Mouse (Mus musculus) kidney, embryonic 15.5 days (tissue): ENCODE measurements at regions not wholly inside any gene's neighbourhood (a gene's known extent, or its start where the extent isn't known, plus 50 kb on each side); places are given as distances from the start of the nearest gene placed in this dataset.
A peak's percentile ranks its signal among the peaks of the same experiment; 100 is the strongest.

Source experiments
- ATAC-seq: fragments of 200-750 bp; cut with Nextera tagmentation; replicated peaks from 2 replicates; pipeline ENCODE4 v1.8.0; 2017; ENCODE audit warnings: moderate TSS enrichment; ENCODE audit not compliant: low FRiP score
- H3K27ac ChIP-seq: fragments of 300-500 bp; sonication (generic); 2 replicates; pipeline ENCODE4 v1.5.1; 2015; ENCODE audit warnings: mild to moderate bottlenecking, inconsistent platforms
- H3K27me3 ChIP-seq: fragments of 300-500 bp; sonication (generic); 2 replicates; pipeline ENCODE4 v1.6.1; 2015; ENCODE audit warnings: inconsistent platforms
- H3K36me3 ChIP-seq: fragments of 300-500 bp; sonication (generic); 2 replicates; pipeline ENCODE4 v1.6.1; 2015; ENCODE audit warnings: inconsistent platforms
- H3K4me1 ChIP-seq: fragments of 300-500 bp; sonication (generic); 2 replicates; pipeline ENCODE4 v1.6.1; 2015; ENCODE audit warnings: inconsistent platforms
- H3K4me2 ChIP-seq: fragments of 300-500 bp; sonication (generic); 2 replicates; pipeline ENCODE4 v1.6.1; 2015; ENCODE audit warnings: moderate library complexity, mild to moderate bottlenecking, inconsistent platforms
- H3K4me3 ChIP-seq: fragments of 300-500 bp; sonication (generic); replicated peaks from 2 replicates; pipeline ENCODE4 v1.5.1; 2015; ENCODE audit warnings: mild to moderate bottlenecking, inconsistent platforms
- H3K9ac ChIP-seq: fragments of 300-500 bp; sonication (generic); 2 replicates; pipeline ENCODE4 v1.6.1; 2015; ENCODE audit warnings: mild to moderate bottlenecking, inconsistent platforms
- H3K9me3 ChIP-seq: fragments of 300-500 bp; sonication (generic); replicated peaks from 2 replicates; pipeline ENCODE4 v1.6.1; 2016; ENCODE audit warnings: inconsistent platforms
- WGBS: fragments of 180-500 bp; shearing (Covaris S2); methylation state at CpG from one replicate; pipeline ENCODE4 v1.1.7; 2015; ENCODE audit warnings: mixed read lengths; 5-methylcytosine and 5-hydroxymethylcytosine counted together

DNA sequence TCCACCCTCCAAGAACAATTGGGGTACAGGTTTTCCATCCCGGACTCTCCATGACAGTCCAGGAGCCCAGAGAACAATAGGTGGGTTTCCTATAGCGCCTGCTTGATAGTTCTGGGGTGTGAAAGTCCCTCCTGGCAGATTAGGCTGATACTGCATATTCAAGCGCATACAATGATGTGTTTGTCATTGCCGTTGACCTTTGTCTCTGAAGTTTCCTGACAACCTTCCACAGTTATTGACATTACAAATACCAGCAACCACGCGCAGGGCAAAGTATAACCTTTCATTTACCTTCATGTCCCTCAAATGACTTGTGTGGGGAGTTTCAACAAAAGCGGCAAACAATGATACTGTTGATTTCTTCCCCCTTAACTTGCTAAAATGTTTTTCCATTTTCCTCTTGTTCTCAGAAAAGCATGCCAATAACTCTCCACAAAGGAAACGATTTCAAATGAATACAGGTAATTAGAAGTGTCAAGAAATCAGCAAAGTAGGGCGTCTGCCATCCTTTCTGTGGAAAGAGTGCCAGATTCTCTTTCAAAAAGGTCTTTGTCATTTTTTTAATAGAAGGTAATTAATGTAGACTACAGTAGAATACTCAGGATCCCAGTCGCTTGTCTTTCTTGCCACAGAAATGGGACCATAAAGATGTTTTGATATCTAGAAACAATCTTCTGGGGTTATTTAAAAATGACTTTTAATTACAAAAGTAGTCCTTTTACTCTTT, 60.9 kb upstream of the BC052040 start:
- Histone ChIP-seq H3K9me3 (no peaks in the 10 kb centered on the region), H3K4me2 (no peak overlapping the region), H3K4me1 (peaks cover 10% of the 10 kb centered on the region), H3K4me3 (no peak overlapping the region), H3K9ac (no peak overlapping the region), H3K36me3 (no peaks in the 10 kb centered on the region), H3K27me3 (no peaks in the 10 kb centered on the region), H3K27ac (0 out of 2 replicates have a peak overlapping the region, but pooled peaks have one; percentile 37)
- WGBS: 58% methylated on average over 10 of the region's 10 CpGs
- ATAC-seq: no peak

DNA sequence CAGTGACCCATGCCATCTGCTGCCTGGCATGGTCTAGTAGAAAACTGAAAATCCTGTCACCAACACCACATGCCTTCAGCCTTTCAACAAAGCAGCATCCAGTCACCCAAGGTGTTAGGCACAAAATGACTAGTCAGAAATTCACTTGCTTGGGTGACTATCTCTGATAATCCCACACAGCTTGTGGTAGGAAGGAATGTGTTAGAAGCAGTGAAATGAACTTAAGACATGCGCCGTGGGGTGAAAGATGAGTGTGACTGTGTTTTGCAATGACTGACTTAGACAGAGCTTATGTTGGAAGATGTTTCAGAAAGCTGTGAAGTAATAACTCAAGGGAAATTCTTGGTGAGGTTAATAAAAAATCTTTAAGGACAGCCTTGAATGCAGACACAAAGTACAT, 51.6 kb upstream of the BC052040 start:
- no peaks in the 10 kb centered on the region for H3K27me3 ChIP-seq
- no peaks in the 10 kb centered on the region for H3K36me3 ChIP-seq
- no peak overlapping the region for H3K9ac ChIP-seq
- H3K9me3 ChIP-seq: no peaks in the 10 kb centered on the region
- H3K27ac ChIP-seq: no peak overlapping the region
- ATAC-seq: no peak
- WGBS: 92% methylated on average over 2 of the region's 2 CpGs
- no peak overlapping the region for H3K4me2 ChIP-seq
- no peaks in the 10 kb centered on the region for H3K4me1 ChIP-seq
- H3K4me3 ChIP-seq: no peak overlapping the region
